Mouse (Mus musculus) C2C12 (cell line): ENCODE measurements around the gene Cped1. TPM values are rescaled to one million over a fixed set of nuclear protein-coding genes. Genes with fewer than 3 reads are reported as not detected.

ENCODE experiments used
- H3K27me3 ChIP-seq: one replicate; pipeline ENCODE4 v1.6.1; 2011; ENCODE audit not compliant: control insufficient read depth, insufficient read depth, insufficient read length
- H3K36me3 ChIP-seq: one replicate; pipeline ENCODE4 v1.6.1; 2011; ENCODE audit not compliant: control insufficient read depth, insufficient read depth
- H3K4me3 ChIP-seq: one replicate; pipeline ENCODE4 v1.5.1; 2011; ENCODE audit warnings: mild to moderate bottlenecking, control low read depth; ENCODE audit not compliant: poor library complexity, insufficient read depth, severe bottlenecking
- H3K79me2 ChIP-seq: one replicate; pipeline ENCODE4 v1.6.1; 2011; ENCODE audit not compliant: control insufficient read depth, insufficient read depth
- H3K79me3 ChIP-seq: one replicate; pipeline ENCODE4 v1.6.1; 2011; ENCODE audit warnings: low read depth, control low read depth
- H3ac ChIP-seq: one replicate; pipeline ENCODE3; 2011; ENCODE audit warnings: low read depth; ENCODE audit not compliant: control insufficient read depth, insufficient read length
- CEBPB ChIP-seq: IDR thresholded peaks from one replicate; pipeline ENCODE4 v1.6.1; 2011; ENCODE audit warnings: low read depth, mild to moderate bottlenecking, control low read depth, moderate library complexity
- CTCF ChIP-seq: IDR thresholded peaks from one replicate; pipeline ENCODE4 v1.5.1; 2011; ENCODE audit not compliant: control insufficient read depth, insufficient read depth, insufficient read length
- FOSL1 ChIP-seq: IDR thresholded peaks from one replicate; pipeline ENCODE4 v1.8.0; 2011; ENCODE audit warnings: mild to moderate bottlenecking, low read length; ENCODE audit not compliant: poor library complexity, insufficient read depth, severe bottlenecking
- MAX ChIP-seq: IDR thresholded peaks from one replicate; pipeline ENCODE4 v1.6.1; 2011; ENCODE audit warnings: mild to moderate bottlenecking, control low read depth
- MYOD1 ChIP-seq: IDR thresholded peaks from one replicate; pipeline ENCODE4 v1.6.1; 2011; ENCODE audit warnings: low read depth; ENCODE audit not compliant: control insufficient read depth, insufficient read length
- MYOG ChIP-seq: IDR thresholded peaks from one replicate; pipeline ENCODE4 v1.6.1; 2011; ENCODE audit not compliant: control insufficient read depth, insufficient read length; ENCODE audit errors: extremely low read depth
- USF1 ChIP-seq: IDR thresholded peaks from one replicate; pipeline ENCODE4 v1.6.1; 2011; ENCODE audit warnings: low read depth, mild to moderate bottlenecking, control low read depth, moderate library complexity
- polyA plus RNA-seq: library from polyadenylated mRNA; unstranded; fragments of >200 nt; fragmentation: generic; extraction: Trizol; gene quantifications from one replicate; pipeline ENCODE4 v1.2.1, GENCODE M21; 2012; ENCODE audit warnings: missing spikeins

The Cped1 gene
- polyA plus RNA-seq, 1 experiment: 1.2 TPM

DNA sequence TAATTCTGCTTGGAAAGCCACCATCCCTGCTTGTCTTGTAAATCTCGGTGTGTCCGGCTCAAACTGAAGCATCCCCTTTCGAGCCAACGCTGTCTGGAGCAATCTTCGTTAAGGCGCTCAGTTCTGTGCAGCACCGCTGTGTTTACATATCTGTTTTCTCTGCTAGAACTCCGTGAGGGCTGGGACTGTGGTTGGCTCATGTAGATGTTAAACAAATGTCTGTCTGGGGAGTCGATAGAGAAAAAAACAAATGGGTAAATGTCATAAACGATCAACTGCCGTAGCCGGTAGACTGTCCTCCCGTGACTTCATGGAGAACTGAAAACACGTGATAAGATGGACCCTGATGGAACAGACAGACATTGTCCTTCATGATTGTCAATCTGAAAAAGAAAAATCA is 220.5 kb downstream of the Cped1 start:
- Histone ChIP-seq H3K4me3 (no peak overlapping the region), H3ac (no peak overlapping the region), H3K27me3 (no peaks in the 10 kb centered on the region), H3K79me3 (no peaks in the 10 kb centered on the region), H3K36me3 (no peaks in the 10 kb centered on the region), H3K79me2 (no peaks in the 10 kb centered on the region)
- TF ChIP-seq MYOG (no peak), MYOD1 (no peak), FOSL1 (no peak), CEBPB (no peak), CTCF (no peak), USF1 (no peak), MAX (no peak)

DNA sequence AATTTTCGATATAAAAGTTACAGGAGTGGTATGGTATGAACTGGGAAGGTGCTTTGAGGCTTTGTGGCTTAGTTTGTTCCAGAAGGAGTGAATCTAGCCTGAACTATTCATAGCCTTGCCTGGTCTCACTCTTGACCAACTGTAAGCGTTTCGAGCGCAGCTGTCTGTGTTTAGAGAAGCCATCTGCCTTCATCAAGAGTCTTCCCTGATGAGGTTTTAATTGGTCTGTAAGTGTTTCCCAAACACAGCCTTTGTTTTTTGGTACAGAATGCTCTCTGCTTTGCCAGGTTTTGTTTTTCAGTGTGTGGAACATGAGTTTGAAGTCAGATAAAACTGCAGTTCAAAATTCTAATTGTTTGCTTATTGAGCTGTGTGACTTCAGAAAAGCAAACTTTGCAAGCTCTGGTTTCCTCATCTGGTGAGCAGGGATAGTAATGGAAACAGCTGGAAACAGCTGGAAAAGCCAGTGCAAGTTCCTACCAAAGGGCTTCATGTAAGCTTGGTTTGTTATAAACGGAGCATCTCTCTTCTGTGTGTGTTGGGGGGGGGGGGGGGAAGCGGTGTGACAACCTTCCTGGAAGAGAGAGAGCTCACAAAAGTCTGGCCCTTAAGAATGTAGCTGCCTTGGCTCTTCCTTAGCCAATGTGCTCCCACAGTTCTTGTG is 221.0 kb downstream of the Cped1 start:
- Histone ChIP-seq H3K79me2 (no peaks in the 10 kb centered on the region), H3K36me3 (no peaks in the 10 kb centered on the region), H3K27me3 (no peaks in the 10 kb centered on the region), H3K4me3 (no peak overlapping the region), H3K79me3 (no peaks in the 10 kb centered on the region), H3ac (no peak overlapping the region)
- TF ChIP-seq FOSL1 (no peak), MYOD1 (no peak), CTCF (no peak), MAX (no peak)

DNA sequence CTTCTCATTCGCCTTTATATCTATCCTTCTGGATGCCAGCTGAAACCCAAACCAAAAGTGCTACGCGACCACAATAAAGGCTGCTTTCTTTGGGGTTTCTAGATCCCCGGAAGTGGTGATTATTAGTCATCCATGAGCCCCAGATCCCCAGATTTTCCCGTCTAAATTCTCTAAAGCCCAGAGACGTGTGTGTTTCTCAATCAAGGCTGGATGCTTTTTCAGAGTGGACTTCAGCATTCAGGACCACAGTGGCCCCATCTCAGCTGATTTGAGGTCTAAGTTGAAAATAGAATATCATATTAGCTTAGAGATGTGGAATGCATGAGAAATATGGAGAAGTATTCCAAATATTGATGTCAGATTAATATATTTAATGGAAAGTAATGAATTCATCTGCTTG is 226.4 kb downstream of the Cped1 start:
- Histone ChIP-seq H3K4me3 (no peak overlapping the region), H3K36me3 (no peaks in the 10 kb centered on the region), H3K79me3 (no peaks in the 10 kb centered on the region), H3K79me2 (no peaks in the 10 kb centered on the region), H3ac (no peak overlapping the region), H3K27me3 (no peaks in the 10 kb centered on the region)
- TF ChIP-seq CEBPB: peak; percentile 52
- peak; percentile 18 for TF ChIP-seq FOSL1
- no peak for TF ChIP-seq USF1

DNA sequence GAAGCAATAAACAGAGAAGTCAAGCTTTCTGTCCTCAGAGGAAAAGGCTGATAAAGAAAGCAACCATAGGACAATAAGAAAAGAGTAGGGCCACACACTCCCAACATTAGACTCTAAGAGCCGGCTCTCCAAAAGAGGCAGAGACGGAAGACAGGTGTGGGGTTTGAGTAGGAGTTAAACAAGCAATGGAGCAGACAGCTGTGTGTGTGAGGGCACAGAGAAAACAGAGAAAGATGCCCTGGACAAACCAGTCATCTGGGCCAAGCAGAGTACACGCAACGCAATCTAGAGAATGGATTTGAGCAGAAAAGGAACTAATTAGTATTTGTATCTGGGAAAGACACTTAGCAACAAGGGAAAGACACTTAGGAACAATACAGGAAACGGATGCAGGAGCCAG is 227.5 kb downstream of the Cped1 start:
- no peaks in the 10 kb centered on the region for H3K36me3 ChIP-seq
- H3ac ChIP-seq: no peak overlapping the region
- H3K79me2 ChIP-seq: no peaks in the 10 kb centered on the region
- no peaks in the 10 kb centered on the region for H3K79me3 ChIP-seq
- H3K27me3 ChIP-seq: no peaks in the 10 kb centered on the region
- no peak overlapping the region for H3K4me3 ChIP-seq
- TF ChIP-seq MAX (no peak), MYOG (no peak), CEBPB (no peak), CTCF (no peak), USF1 (no peak), MYOD1 (no peak)

DNA sequence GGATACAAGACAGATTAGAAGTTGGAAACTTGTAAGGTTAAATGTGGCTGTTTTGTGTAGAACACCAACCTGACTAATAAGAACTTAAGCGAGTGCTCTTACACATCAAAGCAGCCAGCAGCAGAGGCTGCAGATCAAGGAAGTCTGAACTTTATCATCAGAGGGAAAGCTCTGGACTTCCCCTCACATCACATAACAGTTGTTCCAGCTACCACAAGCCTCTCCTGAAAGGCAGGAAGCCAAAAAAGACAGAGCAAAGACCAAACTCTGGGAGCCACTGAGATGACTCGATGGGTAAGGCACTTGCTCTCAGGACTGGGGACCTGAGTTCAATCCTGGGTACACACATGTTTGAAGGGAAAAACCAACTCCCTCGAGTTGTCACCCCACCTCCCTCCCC is 228.1 kb downstream of the Cped1 start:
- H3K36me3 ChIP-seq: no peaks in the 10 kb centered on the region
- no peaks in the 10 kb centered on the region for H3K79me2 ChIP-seq
- TF ChIP-seq CTCF (no peak), MYOD1 (no peak), MAX (no peak), MYOG (no peak), FOSL1 (no peak), CEBPB (no peak), USF1 (no peak)
- no peaks in the 10 kb centered on the region for H3K79me3 ChIP-seq
- no peak overlapping the region for H3ac ChIP-seq
- H3K4me3 ChIP-seq: no peak overlapping the region
- no peaks in the 10 kb centered on the region for H3K27me3 ChIP-seq

GRCm38 (mm10) chr6:22214665-22215064 is 228.9 kb downstream of the Cped1 start:
- Histone ChIP-seq H3K27me3 (no peaks in the 10 kb centered on the region), H3K4me3 (no peak overlapping the region), H3ac (no peak overlapping the region), H3K79me2 (no peaks in the 10 kb centered on the region), H3K79me3 (no peaks in the 10 kb centered on the region), H3K36me3 (no peaks in the 10 kb centered on the region)
- TF ChIP-seq USF1 (no peak), CTCF (no peak), MYOD1 (no peak), FOSL1 (no peak), MAX (no peak), CEBPB (no peak), MYOG (no peak)
